In the genomic region with DNA sequence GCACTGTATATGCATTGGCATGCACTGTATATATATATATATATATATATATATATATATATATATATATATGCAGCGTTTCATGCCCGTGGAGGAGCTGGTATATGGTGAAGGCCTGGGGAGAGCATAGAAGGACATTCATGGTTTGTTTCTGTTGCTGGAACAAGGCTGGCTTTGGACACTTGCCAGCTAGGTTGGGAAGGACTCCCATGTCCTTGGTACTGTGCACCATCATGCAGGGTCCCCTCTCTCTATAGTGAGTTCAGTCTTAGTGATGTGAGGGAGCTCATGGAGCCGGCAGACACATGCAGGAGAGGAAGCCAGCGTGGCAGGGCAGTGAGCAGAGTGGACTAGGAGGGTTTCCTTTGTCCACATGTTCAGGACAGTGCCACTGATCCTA, we compare ENCODE assay signal across 15 mouse cellular contexts. TPM values are rescaled to one million over a fixed set of nuclear protein-coding genes. Genes with fewer than 3 reads are reported as not detected.
A peak's percentile ranks its signal among the peaks of the same experiment; 100 is the strongest.
DNase-seq lines count a peak whose midpoint lies in the region; ATAC-seq lines count a peak whose summit lies in the region.
"Had no signal": no experiment of that assay in that cellular context is flagged by ENCODE, and none has a peak within 500 bp of the region (broad histone marks: within the 10 kb centered on the region; RNA-seq: fewer than 3 reads in every experiment).

No protein-coding gene starts in this region.

- no peak overlapping the region for H3K9ac ChIP-seq in limb, embryonic 12.5 days (replicated peaks)
- H3K9ac ChIP-seq: forebrain, postnatal 0 days; kidney, embryonic 15.5 days; midbrain, embryonic 15.5 days had no signal

- H3K27ac ChIP-seq in heart, embryonic 10.5 days, result peak overlapping the region; percentile 79
- 0 out of 2 replicates have a peak overlapping the region, but pooled peaks have one; percentile 35 for H3K27ac ChIP-seq in limb, embryonic 12.5 days
- H3K27ac ChIP-seq: midbrain, embryonic 15.5 days had no signal

- H3K4me2 ChIP-seq in limb, embryonic 12.5 days, result no peak overlapping the region
- H3K4me2 ChIP-seq: kidney, embryonic 15.5 days; midbrain, embryonic 15.5 days had no signal

- DNase-seq in heart, embryonic 10.5 days (ENCODE audit: low spot score), result no peak
- no peak for DNase-seq in heart, adult 8-10 months (ENCODE audit: low spot score)
- peak; percentile 11 for DNase-seq in left cerebral cortex, postnatal 4 days
- DNase-seq in left cerebral cortex, adult 11 months (ENCODE audit: low spot score), result no peak
- DNase-seq in adrenal gland, postnatal 25 days, result peak; percentile 40
- DNase-seq in thymus, adult 18-20 months, result no peak
- DNase-seq: forebrain, postnatal 0 days; gastrocnemius, postnatal 14 days; layer of hippocampus, adult 9-11 months; lung, adult 2 months; lung, postnatal 4 days; right cerebral cortex, postnatal 14 days had no signal

- H3K9me3 ChIP-seq in heart, embryonic 10.5 days, result no peaks in the 10 kb centered on the region
- no peaks in the 10 kb centered on the region for H3K9me3 ChIP-seq in limb, embryonic 12.5 days
- H3K9me3 ChIP-seq: kidney, embryonic 15.5 days; midbrain, embryonic 15.5 days had no signal

- H3K4me1 ChIP-seq in heart, embryonic 10.5 days, result peaks cover 33% of the 10 kb centered on the region
- H3K4me1 ChIP-seq in limb, embryonic 12.5 days (replicated peaks), result peaks cover 40% of the 10 kb centered on the region
- H3K4me1 ChIP-seq: midbrain, embryonic 15.5 days had no signal

- no peaks in the 10 kb centered on the region for H3K27me3 ChIP-seq in heart, embryonic 10.5 days (ENCODE audit: insufficient read depth, poor library complexity, severe bottlenecking)
- H3K27me3 ChIP-seq in limb, embryonic 12.5 days, result no peaks in the 10 kb centered on the region
- H3K27me3 ChIP-seq: kidney, embryonic 15.5 days; midbrain, embryonic 15.5 days had no signal

- no peak for ATAC-seq in limb, embryonic 12.5 days (ENCODE audit: insufficient number of reproducible peaks, insufficient read depth, low FRiP score, low TSS enrichment, low read depth)
- ATAC-seq: forebrain, postnatal 0 days; midbrain, embryonic 15.5 days had no signal

- intact Hi-C loops in left cerebral cortex, postnatal 4 days (cut with DNase I), result no loop called here

- WGBS in heart, embryonic 10.5 days, result 89% methylated on average over 4 of the region's 4 CpGs
- WGBS in limb, embryonic 12.5 days, result 88% methylated on average over 4 of the region's 4 CpGs

- no peak overlapping the region for H3K4me3 ChIP-seq in heart, embryonic 10.5 days
- H3K4me3 ChIP-seq in limb, embryonic 12.5 days (replicated peaks), result no peak overlapping the region
- H3K4me3 ChIP-seq: kidney, embryonic 15.5 days; midbrain, embryonic 15.5 days had no signal

- H3K36me3 ChIP-seq in heart, embryonic 10.5 days, result peaks cover 14% of the 10 kb centered on the region
- H3K36me3 ChIP-seq in limb, embryonic 12.5 days, result peaks cover 12% of the 10 kb centered on the region; the same call in 1 of the 2 replicates

RNA-seq across cellular contexts. Expression of a gene that starts 52.4 kb away (rescaled TPM):
- polyA plus RNA-seq in heart, embryonic 10.5 days (2016; fragmentation: Nextera tagmentation; extraction: Ambion mirVana), result 38.9 and 46.4 TPM in 2 replicates
- total RNA-seq in heart, adult 8-10 months (2022), result 10 to 100 TPM; 22.2 to 25.0 (median 24.2) TPM
- 10 to 100 TPM; 37.3 to 41.5 TPM for total RNA-seq in left cerebral cortex, postnatal 4 days (2021)
- total RNA-seq in adrenal gland, postnatal 25 days (2021), result 23.9 and 44.1 TPM in 2 replicates
- polyA plus RNA-seq in limb, embryonic 12.5 days (2016; fragmentation: Nextera tagmentation; extraction: Ambion mirVana), result 277 and 286 TPM in 2 replicates

Comparison
In these comparisons a context has a peak if more than half of its experiments do, and no peak if none do; other contexts are left out.
1. DNase-seq: peak in left cerebral cortex, postnatal 4 days (single experiment) and adrenal gland, postnatal 25 days (single experiment); none in heart, embryonic 10.5 days (single experiment), heart, adult 8-10 months (single experiment), left cerebral cortex, adult 11 months (single experiment) and thymus, adult 18-20 months (0 of 2).